Mouse (Mus musculus): ENCODE measurements around the gene Tmem139.

The Tmem139 gene

DNA sequence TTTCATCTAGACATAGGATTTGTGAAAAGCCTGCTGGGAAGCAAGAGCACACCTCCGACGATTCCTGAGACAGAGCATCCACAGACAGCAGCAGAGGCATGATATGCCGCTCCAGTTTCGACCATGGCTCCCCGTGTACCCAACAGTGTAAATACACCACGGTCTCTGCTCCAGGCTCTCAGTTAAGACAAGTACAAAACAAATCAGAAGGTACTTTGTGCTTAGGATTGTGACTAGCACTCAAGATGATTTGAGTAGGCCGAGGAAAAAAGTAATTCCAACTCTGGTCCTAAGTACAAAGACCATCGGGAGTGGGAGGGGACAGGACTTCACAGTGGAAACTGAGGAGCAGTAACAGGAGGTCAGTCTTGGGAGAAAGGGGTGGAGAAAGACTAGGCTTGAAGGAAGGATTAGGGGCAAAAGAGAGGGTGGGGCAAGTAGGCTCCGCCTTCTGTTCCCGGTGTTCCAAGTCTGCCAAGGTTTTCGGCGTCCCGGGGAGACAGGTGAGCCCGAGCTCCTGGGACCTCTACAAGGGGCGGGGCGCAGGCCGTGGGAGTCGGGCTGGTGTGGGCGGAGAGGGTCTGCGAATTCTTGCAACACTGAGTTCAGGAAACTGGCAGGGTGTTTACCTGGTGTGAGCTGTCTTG, at the start of gene Tmem139:
Tmem139 (plus strand) TSS at position 447 of the 647 bp plus-strand sequence.
- DNase-seq (ENCODE audit: low spot score in 2 of 2), result no peak

GRCm38 (mm10) chr6:42215028-42215427, 46.7 kb upstream of the Tmem139 start, which contains the start of gene Tas2r144:
Tas2r144 (plus strand) TSS chr6:42215328.
- no peak for DNase-seq (ENCODE audit: low spot score in 2 of 2)

GRCm38 (mm10) chr6:42222286-42222685, 39.5 kb upstream of the Tmem139 start:
- no peak for DNase-seq (ENCODE audit: low spot score in 2 of 2)

DNA sequence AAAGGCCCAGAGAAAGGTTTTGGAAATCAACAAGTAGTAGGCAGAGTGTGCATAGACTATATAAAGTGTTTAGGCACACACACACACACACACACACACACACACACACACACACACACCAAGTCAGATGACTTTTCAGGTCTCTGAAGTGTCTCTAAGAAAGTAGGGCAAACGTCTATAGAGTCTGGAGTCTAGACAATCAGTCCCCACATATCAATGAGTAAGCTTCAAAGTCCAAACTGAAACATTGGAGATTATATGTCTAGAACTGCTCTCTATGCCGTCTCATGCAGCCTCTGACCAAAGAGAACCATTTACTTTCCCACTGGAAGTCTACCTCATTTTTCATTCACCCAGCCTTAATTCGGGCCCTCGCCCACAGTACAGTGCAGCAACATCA, 36.7 kb upstream of the Tmem139 start:
- no peak for DNase-seq (ENCODE audit: low spot score in 2 of 2)

DNA sequence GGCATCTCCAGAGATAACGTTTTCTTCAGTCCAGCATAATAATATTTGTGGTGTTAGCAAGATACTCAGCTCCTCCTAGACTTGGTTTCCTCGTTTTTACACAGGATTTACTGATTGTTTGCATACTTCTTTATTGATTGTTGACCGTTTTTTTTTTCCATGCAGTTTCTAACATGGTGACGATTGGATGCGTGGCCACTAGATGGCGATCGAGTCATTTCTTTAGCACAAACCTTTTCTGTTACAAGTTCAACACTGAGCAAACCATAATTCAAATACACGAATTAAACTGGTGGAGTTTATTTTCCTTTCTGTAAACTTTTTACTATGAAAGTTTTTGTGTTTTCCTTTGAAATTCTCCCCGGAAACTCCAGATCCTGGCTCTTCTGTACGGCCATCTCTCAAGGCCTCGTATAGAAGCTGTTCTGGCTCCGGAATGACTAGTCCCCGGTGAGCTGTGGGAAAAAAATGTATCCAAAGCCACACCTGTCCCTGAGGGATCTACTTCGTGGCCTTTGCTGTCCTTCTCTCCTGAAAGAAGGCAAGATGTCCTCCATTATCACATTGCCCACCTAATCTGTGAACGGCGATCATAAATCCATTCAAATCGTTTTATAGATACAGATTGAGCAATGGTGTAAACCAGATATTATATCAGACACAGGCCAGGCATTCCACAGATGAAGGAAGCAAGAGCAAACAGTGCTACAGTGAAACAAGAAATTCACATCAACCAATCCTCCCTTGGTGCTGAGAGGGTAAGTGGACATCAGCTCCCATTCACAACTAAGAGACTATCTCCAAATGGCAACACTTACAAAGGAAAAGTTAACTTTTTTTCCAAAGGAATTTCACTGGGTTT, 34.3 kb upstream of the Tmem139 start:
- peak; percentile 42 to 76 for DNase-seq (ENCODE audit: low spot score in 2 of 2)

GRCm38 (mm10) chr6:42229610-42230009, 32.2 kb upstream of the Tmem139 start:
- DNase-seq (ENCODE audit: low spot score in 2 of 2), result no peak

GRCm38 (mm10) chr6:42231191-42231590, 30.6 kb upstream of the Tmem139 start:
- peak; percentile 36 to 74 for DNase-seq (ENCODE audit: low spot score in 2 of 2)

DNA sequence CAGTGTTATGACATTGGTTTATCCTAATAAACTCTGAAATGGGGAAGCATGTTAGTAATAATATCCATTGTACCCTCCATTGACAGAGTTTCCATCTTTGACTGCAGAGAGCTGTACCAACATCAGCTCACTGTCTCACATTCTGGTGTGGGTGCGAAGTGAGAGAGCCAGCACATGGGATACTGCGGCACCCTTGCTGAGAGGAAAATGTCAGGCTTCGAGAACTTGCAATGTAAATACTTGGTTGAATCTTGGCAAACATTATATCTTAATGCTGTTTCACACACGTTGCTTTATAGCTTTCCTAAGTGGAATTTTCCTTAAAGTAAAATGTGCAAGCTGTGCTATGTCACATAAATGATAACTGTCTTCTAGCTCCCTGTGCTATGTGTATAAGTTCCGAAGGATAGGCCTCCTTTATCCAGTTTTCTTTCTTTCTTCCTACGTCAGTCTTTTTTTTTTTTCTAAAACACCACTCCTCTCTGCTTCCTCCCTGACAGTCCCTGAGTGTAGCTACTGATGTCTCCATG, 24.4 kb upstream of the Tmem139 start:
- peak; percentile 36 to 69 for DNase-seq (ENCODE audit: low spot score in 2 of 2)

DNA sequence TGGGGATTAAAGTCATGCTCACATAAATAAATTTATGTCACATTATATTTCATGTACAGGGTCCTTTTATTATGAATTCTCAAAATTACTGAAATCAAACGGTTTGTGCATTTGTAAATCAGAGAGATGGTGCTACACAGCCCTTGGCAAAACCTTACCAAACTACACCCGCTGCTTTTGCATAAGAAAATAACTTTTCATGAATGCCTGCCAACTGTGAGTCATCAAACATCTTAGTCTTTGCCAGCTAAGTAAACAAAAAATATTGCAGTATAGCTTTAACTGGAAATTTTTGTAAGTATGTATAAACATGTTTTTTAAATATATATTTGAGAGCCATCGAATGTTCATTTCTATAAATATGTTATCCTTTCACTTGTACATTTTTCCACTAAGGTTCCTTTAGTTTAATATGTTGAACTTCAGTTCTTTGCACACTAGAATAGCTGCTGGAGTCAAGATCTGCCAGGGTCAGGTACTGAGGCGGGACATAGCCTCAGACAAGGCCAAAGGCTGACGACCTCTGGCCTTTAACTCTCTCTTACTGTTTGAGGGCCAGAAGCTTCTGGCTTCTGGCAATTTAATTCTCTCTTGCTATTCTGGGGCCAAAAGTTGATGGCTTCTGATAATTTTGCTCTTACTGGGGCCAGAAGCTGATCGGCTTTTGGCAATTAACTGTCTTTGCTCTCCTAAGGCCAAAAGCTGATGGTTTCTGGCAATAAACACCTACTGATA, 20.3 kb upstream of the Tmem139 start:
- DNase-seq (ENCODE audit: low spot score in 2 of 2), result no peak

- peak; percentile 47 to 65 for DNase-seq (ENCODE audit: low spot score in 2 of 2)
Measured at GRCm38 (mm10) chr6:42245711-42246353, 15.9 kb upstream of the Tmem139 start, which contains the start of gene Gstk1. Gstk1 (plus strand) TSS chr6:42245935.

- DNase-seq (ENCODE audit: low spot score in 2 of 2), result no peak
Measured at GRCm38 (mm10) chr6:42247173-42247572, 14.6 kb upstream of the Tmem139 start.

GRCm38 (mm10) chr6:42247981-42248380, 13.8 kb upstream of the Tmem139 start:
- no peak for DNase-seq (ENCODE audit: low spot score in 2 of 2)

GRCm38 (mm10) chr6:42251791-42252190, 10.0 kb upstream of the Tmem139 start:
- no peak for DNase-seq (ENCODE audit: low spot score in 2 of 2)

DNA sequence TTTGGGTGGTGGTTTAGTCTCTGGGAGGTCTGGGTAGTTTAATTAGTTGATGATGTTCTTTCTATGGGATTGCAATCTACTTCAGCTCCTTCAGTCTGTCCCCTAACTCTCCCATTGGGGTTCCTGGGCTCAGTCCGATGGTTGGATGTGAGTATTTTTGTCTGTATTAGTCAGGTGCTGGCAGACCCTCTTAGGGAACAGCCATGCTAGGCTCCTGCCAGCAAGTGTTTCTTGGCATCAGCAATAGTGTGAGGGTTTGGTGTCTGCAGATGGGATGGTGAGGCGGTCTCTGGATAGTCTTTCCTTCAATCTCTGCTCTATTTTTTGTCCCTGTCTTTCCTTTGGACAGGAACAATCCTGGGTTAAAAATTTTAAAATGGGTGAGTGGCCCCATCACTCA, 8.7 kb upstream of the Tmem139 start:
- no peak for DNase-seq (ENCODE audit: low spot score in 2 of 2)

GRCm38 (mm10) chr6:42257303-42257863, 4.4 kb upstream of the Tmem139 start:
- DNase-seq (ENCODE audit: low spot score in 2 of 2), result peak; percentile 44 to 51

DNA sequence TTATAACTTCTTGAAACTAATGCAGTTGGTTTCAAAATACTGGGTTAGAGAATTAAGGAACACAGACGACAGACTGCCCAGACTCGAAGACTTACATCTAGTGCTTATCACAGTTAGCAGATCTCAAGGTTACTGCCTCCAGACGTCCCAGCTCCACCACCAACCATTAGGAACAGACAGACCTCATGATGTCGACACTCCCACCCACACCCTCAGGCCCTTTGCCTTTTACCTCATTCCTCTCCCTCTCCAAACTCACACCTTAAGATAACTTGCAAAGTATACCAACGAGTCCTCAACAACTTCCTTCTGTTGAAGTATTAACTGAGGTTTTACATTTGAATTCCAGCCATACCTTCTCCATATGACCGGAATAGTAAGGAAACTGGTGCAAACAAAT, 1.3 kb upstream of the Tmem139 start:
- no peak for DNase-seq (ENCODE audit: low spot score in 2 of 2)

DNA sequence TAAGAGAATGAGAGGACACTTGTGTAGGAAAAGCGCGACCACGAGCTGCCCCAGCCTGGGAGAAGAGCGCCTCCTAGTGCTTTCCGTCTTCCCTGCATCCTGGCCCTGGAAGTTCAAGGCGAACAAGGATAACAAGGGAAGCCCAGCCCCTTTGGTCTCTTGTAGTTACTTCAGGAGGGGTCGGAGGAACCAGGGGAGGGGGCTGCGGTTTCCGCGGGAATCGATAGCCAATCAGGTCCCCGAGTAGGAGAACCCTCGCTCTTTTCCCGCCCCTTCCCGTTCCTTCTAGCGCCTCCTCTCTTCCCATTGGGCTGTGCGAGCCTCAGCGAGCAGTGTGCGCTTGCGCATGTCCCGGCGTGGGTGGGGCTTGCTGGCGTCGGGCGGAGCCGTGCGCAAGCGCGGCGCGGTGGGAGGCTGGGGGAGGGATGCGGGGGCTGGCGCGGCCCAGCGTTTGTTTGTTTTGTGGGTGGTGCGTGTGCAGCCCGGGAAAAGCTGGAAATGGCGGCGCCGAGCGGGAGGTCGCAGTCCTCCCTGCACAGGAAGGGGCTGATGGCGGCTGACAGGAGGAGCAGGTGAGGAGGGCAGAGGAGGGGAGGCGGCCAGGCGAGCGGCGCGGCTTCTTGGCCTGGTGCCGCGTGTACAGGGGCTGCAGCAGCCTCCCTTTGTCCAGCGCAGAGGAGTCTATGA, 3.0 kb downstream of the Tmem139 start, which contains the start of gene Casp2:
Casp2 (plus strand) TSS at position 360 of the 687 bp plus-strand sequence.
- peak; percentile 98 for DNase-seq (ENCODE audit: low spot score in 2 of 2)

- no peak for DNase-seq (ENCODE audit: low spot score in 2 of 2)
Measured at GRCm38 (mm10) chr6:42265391-42266330, 3.9 kb downstream of the Tmem139 start.

GRCm38 (mm10) chr6:42270817-42271216, 9.0 kb downstream of the Tmem139 start:
- DNase-seq (ENCODE audit: low spot score in 2 of 2), result no peak
